Mouse (Mus musculus) E14TG2a.4 (cell line): ENCODE results near the gene Rcsd1.

Source experiments
- CTCF ChIP-seq: conservative IDR thresholded peaks from 2 replicates; pipeline ENCODE4 v1.5.1; 2014; ENCODE audit warnings: low read length
- NANOG ChIP-seq: IDR thresholded peaks from 2 replicates; pipeline ENCODE4 v1.6.1; 2014; ENCODE audit warnings: borderline replicate concordance, low read length, mixed read lengths

DNA sequence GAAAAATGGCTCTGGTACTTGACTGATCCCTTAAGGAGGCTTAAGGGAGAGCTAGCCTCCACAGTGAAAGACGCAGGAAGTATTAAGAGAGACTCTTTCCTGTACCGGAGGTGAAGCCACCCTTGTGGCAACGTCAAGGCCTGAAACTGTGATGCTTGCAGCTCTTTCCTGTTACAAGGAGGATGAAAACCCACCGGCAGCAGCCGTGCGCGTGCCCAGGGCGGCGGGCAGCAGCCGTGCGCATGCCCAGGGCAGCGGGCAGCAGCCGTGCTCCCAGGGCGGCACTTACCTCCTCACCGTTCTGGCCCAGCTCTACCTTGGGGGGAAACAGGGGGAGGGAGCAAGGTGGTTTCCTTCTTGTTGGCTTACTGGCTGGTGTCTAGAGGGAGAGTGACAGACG is 46.3 kb downstream of the Rcsd1 start:
- TF ChIP-seq CTCF (no peak), NANOG (no peak)
